Mouse (Mus musculus): ENCODE measurements around the gene Fam50b. TPM values are rescaled to one million over a fixed set of nuclear protein-coding genes. Genes with fewer than 3 reads are reported as not detected.

Gene Fam50b
- not detected in 2 replicates for polyA plus RNA-seq (2012; ENCODE audit: low replicate concordance)

DNA sequence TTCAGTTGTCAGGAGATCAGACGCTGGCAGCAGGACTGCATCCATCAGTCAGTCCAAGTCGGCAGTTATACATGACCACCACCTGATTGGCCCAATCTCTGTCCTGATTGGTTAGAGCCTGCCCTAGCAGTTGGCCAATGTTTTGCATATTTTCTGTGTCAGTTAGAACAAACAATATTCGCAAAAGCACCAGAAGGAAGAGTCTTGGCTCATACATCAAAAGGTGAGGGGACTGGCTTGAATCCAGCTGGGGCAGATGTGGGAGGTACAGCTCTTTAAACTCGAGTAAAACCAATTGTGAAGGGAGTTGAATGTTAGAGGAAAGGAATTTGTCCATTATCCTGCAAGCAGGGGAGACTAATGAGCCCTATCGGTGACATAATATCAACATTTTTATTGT lies at the start of gene Fam50b:
TSS of gene Fam50b (plus strand) at position 165 of the 400 bp plus-strand sequence.

Other genes starting within 250 kb of the Fam50b start
- 88.3 and 120 TPM in 2 replicates for gene Pxdc1, start 81.4 kb upstream of the Fam50b start, polyA plus RNA-seq (2012; ENCODE audit: low replicate concordance)
- 21.3 and 32.9 TPM in 2 replicates for gene Prpf4b, start 140.5 kb downstream of the Fam50b start, polyA plus RNA-seq (2012; ENCODE audit: low replicate concordance)
- gene Fam217a, start 189.5 kb downstream of the Fam50b start, polyA plus RNA-seq (2012; ENCODE audit: low replicate concordance): 0.12 TPM in 1 of 2 replicates, not detected in the other
- not detected in 2 replicates for gene 4933417A18Rik, start 189.6 kb downstream of the Fam50b start, polyA plus RNA-seq (2012; ENCODE audit: low replicate concordance)
- not detected in 2 replicates for gene Eci3, start 229.0 kb downstream of the Fam50b start, polyA plus RNA-seq (2012; ENCODE audit: low replicate concordance)